Mouse (Mus musculus): ENCODE measurements around the gene Il1a.

The Il1a gene

DNA sequence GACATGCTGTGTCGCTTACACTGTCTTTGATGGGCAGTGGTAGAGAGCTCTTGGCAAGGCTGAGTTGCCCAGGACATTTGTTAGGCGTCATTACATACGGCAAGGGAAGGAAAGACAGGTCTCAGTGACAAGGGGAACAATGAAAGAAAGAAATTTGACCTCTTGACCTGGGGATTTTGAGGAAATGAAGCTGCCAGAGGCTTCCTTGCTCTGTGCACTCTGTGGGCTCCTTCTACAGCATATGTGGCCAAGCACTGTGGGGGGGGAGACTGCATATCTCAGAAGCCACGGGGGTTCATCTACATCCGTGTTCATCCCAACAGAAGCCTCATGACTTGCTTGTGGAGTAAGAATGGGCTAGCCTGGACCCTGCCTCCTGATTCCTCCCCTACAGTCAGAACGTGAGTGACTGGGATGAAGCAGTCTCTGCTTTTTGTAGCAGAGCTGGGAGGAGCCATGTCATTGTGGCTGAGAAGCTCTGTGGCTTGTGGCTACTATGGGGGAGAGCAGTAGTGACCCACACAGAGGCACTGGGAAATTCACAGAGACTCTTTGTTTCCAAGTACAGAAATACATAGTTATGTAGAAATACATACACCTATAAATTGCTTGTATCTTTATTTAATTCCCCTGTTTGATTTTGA lies 48.5 kb downstream of the Il1a start:
- DNase-seq = no peak

DNA sequence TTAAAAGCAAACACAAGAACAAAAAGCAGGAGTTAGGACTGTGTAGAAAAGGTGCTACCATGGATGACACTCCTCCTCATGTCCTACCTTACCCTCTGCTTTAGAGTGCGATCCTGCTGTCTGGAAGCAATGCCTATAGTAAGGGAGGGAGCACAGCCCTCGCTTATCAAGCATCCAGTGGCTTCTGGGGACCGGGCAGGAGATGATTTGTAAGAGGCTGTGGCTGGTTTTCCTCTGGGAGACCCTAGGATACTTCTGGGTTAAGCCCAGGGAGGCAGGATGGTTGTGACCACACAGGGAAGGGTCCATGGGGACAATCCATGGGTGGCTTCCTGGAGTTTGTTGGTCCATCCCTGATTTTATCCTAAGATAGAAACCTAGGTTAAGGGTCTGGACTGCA lies 49.1 kb downstream of the Il1a start:
- DNase-seq = no peak

DNA sequence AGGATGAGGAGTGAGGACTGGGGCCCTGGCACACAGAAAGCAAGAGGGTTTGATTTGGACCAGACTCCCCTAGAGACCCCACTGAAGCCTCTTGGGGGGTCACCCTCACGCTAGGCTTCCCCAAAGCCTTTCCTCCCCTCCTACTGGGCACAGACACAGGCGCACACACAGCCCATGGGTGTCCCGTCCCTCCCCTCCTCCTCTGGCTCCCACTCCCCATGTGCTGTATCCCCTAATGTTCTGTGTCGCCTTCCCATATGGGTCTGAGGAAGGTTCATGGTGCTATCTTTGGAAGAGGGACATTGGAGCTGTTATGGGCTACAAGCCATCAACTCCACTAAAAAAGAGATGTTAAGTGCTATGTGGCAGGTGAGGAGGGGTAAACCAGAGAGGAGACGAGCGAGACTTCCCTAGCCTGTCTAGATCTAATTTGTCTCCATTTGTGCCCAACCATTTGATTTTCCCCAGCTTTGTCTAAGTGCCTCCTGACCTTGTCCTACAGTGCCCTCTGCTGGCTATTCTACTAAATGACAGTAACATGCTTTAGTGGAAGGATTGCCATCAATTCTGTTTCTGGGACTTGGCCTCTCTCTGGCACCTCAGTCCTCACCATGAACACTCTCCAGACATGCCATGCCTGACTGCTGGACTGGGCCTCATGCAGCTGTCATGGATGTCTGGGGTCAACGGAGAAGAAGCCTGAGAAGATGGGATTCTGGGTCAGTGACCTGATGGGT lies 51.1 kb downstream of the Il1a start:
- DNase-seq = peak; percentile 90

DNA sequence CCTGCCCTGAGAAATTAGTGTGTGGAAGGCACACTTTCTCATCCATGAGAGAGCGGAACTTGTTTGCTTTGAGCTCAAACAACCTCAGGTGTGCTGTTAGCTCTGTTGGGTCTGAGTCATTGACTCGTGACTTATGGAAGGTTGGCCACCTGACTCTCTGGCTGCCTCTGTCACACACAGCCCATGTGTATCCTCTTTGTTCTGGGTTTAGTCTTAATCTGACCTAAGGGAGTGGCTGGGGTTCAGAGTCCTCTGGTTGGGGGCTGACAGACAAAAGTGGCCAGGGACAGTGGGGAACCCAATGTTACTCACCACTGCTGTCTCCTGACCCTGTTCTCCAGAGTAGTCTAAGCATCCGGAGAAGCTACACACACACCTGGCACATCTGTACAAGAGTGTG lies 51.7 kb downstream of the Il1a start:
- no peak for DNase-seq

DNA sequence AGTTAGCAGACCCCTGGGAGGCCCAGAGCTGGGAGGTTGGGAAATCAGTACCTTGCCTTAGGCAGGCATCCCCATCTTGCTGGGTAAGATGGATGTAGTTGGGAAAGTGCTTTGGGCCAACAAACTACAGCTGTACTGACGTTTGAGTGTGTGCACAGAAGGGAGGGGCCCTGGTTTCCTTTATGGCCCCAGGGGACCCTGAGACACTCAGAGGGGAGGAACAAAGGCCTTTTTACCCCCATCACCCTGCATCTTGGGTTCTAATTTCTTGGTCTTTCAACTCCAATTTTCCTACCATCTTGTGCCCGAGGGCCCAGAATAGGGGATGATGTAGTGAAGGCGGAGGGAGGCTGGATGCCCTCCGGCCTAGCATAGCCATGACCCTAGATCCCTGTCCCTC lies 53.8 kb downstream of the Il1a start:
- no peak for DNase-seq

DNA sequence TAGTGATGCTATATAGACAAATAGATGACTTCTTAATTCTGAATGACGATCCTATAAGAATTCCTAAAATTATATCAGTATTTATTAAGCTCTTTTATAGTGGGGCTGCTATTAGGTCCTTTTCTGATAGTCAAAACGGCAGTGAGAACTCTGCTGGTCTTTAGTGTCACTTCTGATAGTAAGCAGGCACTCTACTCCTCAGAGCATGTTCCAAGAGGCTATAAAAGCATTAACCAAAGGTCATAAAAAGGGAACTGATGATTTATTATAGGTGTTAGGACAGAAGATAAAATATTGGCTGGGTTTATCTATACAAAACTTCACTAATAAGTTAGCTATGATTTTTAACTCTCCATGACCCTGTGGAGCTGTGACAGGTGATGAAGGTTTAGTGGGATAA lies 55.7 kb downstream of the Il1a start:
- DNase-seq = no peak

DNA sequence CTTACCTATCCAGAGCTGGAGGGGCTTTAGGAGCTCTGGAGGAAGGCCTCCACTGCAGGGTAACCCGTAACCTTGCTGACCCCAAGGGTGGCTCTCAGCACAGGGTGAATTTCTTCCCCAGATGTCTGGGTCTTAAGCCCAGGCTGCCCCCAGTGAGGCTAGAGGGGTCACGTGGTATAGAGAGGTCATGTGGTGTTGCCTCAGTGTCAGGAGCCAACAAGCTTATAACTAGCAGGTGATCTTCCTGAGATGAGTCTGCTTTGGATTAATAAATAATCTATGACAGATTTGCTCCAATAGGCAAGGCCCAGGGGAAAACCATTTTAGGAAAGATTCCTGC lies 56.2 kb downstream of the Il1a start:
- DNase-seq = peak; percentile 20

DNA sequence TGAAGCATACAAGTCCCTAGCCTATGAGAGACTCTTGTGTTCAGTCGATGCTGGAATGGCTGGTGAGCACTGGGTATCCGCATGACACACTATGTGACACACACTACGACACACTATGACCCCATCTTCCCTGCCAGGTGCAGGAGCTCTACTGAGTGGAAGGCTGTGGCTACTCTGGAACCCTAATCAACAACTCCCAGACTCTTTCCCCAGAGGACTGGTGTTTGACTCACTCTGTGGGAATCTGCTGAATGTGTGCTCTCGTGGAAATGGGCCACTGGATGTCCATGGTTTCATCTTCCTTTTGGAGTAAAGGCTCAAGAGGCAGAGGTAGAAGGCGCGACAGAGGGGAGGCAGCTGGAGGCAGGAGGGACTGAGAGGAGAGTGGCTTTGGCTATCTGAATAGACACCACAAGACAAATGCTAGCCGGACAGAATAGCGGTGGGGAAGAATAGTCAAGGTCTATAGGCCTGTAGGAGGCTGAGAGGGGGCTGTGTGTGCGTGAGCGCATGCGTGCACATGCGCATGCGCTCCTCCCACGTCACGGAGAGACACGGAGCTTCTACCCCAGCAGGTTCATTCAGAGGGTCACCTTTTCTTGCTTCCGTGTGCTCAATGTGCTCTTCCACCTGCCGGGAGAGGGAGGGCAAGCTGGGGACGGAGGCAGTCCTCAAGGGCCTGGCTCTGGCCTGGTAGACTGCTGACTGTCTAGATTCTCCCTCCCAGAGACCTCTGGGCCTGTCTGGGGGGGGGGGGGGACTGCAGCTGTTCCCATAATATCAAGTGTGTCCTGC lies 56.7 kb downstream of the Il1a start:
- no peak for DNase-seq
